Mouse (Mus musculus) embryonic facial prominence, embryonic 10.5 days (tissue): ENCODE measurements around the gene Lrrn4cl. TPM values are rescaled to one million over a fixed set of nuclear protein-coding genes. Genes with fewer than 3 reads are reported as not detected.
"Not testable (repeated sequence)": the region's sequence is repeated elsewhere in the genome, so short reads cannot be mapped to it uniquely, and the experiment has no call there.

Source experiments
- DNase-seq: peaks from one replicate; pipeline ENCODE4 v3.0.0-alpha.2; 2017; ENCODE audit warnings: low spot score
- H3K27ac ChIP-seq: fragments of 300-500 bp; sonication (generic); replicated peaks from 2 replicates; pipeline ENCODE4 v1.5.1; 2016; ENCODE audit warnings: mild to moderate bottlenecking
- H3K27me3 ChIP-seq: fragments of 300-500 bp; sonication (generic); replicated peaks from 2 replicates; pipeline ENCODE4 v1.6.1; 2016; ENCODE audit warnings: low read depth, mild to moderate bottlenecking; ENCODE audit not compliant: poor library complexity, severe bottlenecking
- H3K36me3 ChIP-seq: fragments of 300-500 bp; sonication (generic); replicated peaks from 2 replicates; pipeline ENCODE4 v1.6.1; 2016; ENCODE audit warnings: mild to moderate bottlenecking, moderate library complexity
- H3K4me1 ChIP-seq: fragments of 300-500 bp; sonication (generic); 2 replicates; pipeline ENCODE4 v1.6.1; 2016
- H3K4me3 ChIP-seq: fragments of 300-500 bp; sonication (generic); 2 replicates; pipeline ENCODE4 v1.5.1; 2016; ENCODE audit warnings: mild to moderate bottlenecking, moderate library complexity
- H3K9me3 ChIP-seq: fragments of 300-500 bp; sonication (generic); 2 replicates; pipeline ENCODE4 v1.6.1; 2016; ENCODE audit warnings: mild to moderate bottlenecking
- WGBS: fragments of 180-500 bp; shearing (Covaris S2); methylation state at CpG from one replicate; pipeline ENCODE4 v1.1.7; 2016; 5-methylcytosine and 5-hydroxymethylcytosine counted together
- polyA plus RNA-seq: library from polyadenylated mRNA; unstranded; fragments of >200 nt; fragmentation: Nextera tagmentation; extraction: Ambion mirVana; gene quantifications from 2 replicates; pipeline ENCODE4 v1.2.1, GENCODE M21; 2016

Lrrn4cl gene
- polyA plus RNA-seq, 1 experiment from 2014 or later = 0.57 TPM

- Histone ChIP-seq H3K4me3 (peak overlapping the region; percentile 100), H3K27me3 (no peaks in the 10 kb centered on the region), H3K4me1 (peaks cover 41% of the 10 kb centered on the region), H3K36me3 (peaks cover 59% of the 10 kb centered on the region), H3K27ac (peak overlapping the region; percentile 97), H3K9me3 (no peaks in the 10 kb centered on the region)
- WGBS = 4% methylated on average over 7 of the region's 7 CpGs
- no peak for DNase-seq
These were observed 29.4 kb upstream of the Lrrn4cl start for GRCm38 (mm10) chr19:8821146-8821545.

DNA sequence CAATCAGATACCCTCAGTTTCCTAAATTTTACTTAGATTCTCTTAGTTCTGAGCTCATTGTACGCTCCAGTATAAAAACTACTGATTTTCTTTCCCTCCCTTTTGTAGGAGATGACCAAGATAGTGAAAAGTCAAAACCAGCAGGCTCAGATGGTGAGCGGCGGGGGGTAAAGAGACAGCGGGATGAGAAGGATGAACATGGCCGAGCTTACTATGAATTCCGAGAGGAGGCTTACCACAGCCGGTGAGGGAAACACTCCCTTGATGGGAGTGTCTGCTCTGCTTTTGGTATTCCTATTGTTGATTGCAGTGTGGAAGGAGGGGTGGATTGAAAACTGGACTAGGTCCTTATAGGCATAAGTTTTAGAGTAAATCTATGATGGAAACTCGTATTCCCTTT lies 27.9 kb upstream of the Lrrn4cl start:
- H3K36me3 ChIP-seq = peaks cover 63% of the 10 kb centered on the region
- DNase-seq = no peak
- H3K9me3 ChIP-seq = no peaks in the 10 kb centered on the region
- 79% methylated on average over 8 of the region's 8 CpGs for WGBS
- peak overlapping the region; percentile 100 for H3K4me3 ChIP-seq
- no peaks in the 10 kb centered on the region for H3K27me3 ChIP-seq
- no peak overlapping the region for H3K27ac ChIP-seq
- H3K4me1 ChIP-seq = peaks cover 28% of the 10 kb centered on the region

DNA sequence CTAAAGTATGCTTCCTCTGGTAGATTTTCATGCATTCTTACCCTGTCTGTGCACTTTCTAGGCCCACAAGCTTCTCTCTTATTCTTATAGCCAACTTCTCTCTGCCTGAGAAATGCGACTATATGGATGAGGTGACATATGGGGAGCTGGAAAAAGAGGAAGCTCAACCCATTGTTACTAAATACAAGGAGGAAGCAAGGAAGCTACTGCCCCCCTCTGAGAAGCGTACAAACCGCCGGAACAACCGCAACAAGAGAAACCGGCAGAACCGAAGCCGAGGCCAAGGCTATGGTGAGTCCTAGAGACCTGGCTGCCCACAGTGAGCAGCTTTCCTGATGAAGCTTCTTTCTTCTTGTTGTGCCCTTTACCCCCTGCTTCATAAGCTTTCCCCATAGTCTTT lies 20.9 kb upstream of the Lrrn4cl start, which contains the start of gene AC129217.1:
TSS of gene AC129217.1 (plus strand) at position 114 of the 400 bp plus-strand sequence.
- H3K36me3 ChIP-seq = peaks cover 100% of the 10 kb centered on the region
- no peaks in the 10 kb centered on the region for H3K27me3 ChIP-seq
- H3K4me1 ChIP-seq = no peaks in the 10 kb centered on the region
- WGBS = 92% methylated on average over 8 of the region's 8 CpGs
- no peak for DNase-seq
- H3K27ac ChIP-seq = no peak within 1 kb of the TSS
- no peaks in the 10 kb centered on the region for H3K9me3 ChIP-seq
- H3K4me3 ChIP-seq = no peak within 1 kb of the TSS

DNA sequence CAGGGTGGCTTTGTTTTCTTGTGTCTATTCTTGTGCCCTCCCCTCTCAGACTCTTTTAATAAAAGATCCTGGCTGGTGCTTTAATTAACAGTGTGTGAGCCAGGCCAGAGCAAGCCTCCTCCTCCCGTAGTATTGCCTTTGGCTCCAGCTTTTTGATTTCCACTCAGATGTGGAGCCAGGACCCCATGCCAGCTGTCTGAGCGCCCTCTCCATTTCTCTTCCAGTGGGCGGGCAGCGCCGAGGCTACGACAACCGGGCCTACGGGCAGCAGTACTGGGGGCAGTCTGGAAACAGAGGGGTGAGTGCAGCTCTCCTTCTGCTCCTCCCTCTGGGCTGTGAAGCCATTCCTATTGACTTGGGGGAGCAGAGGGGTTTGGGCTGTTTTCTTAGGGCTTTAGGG lies 19.9 kb upstream of the Lrrn4cl start:
- H3K27ac ChIP-seq = no peak overlapping the region
- no peaks in the 10 kb centered on the region for H3K4me1 ChIP-seq
- WGBS = 95% methylated on average over 8 of the region's 8 CpGs
- H3K27me3 ChIP-seq = no peaks in the 10 kb centered on the region
- DNase-seq = no peak
- H3K36me3 ChIP-seq = peaks cover 100% of the 10 kb centered on the region
- H3K4me3 ChIP-seq = no peak overlapping the region
- H3K9me3 ChIP-seq = no peaks in the 10 kb centered on the region

DNA sequence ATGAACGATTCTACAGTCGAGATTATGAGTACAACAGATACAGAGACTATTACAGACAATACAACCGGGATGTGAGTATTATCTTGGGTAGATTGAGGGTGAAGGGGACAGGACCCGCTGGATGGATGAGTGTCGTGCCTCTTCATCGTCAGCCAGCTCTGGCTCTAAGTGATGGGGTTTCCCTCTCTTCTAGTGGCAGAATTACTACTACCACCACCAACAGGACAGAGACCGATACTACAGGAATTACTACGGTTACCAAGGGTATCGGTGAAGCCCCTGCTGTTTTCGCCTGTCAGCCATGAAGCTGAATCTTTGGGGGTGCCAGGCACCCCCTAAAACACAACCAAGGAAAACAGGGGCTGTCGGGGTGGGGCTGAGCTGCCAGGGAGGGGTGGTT lies 19.3 kb upstream of the Lrrn4cl start:
- H3K4me1 ChIP-seq = no peaks in the 10 kb centered on the region
- H3K4me3 ChIP-seq = no peak overlapping the region
- H3K9me3 ChIP-seq = no peaks in the 10 kb centered on the region
- H3K27me3 ChIP-seq = no peaks in the 10 kb centered on the region
- 84% methylated on average over 11 of the region's 11 CpGs for WGBS
- H3K36me3 ChIP-seq = peaks cover 100% of the 10 kb centered on the region
- no peak for DNase-seq
- no peak overlapping the region for H3K27ac ChIP-seq

GRCm38 (mm10) chr19:8832971-8833370 lies 17.6 kb upstream of the Lrrn4cl start:
- H3K36me3 ChIP-seq = peaks cover 86% of the 10 kb centered on the region
- H3K27me3 ChIP-seq = no peaks in the 10 kb centered on the region
- H3K27ac ChIP-seq = no peak overlapping the region
- WGBS = 94% methylated on average over 4 of the region's 4 CpGs
- H3K4me1 ChIP-seq = peaks cover 8% of the 10 kb centered on the region
- no peak overlapping the region for H3K4me3 ChIP-seq
- DNase-seq = no peak
- H3K9me3 ChIP-seq = no peaks in the 10 kb centered on the region

GRCm38 (mm10) chr19:8836327-8836726 lies 14.2 kb upstream of the Lrrn4cl start:
- not testable (repeated sequence) for H3K27me3 ChIP-seq, H3K4me3 ChIP-seq, H3K27ac ChIP-seq, H3K9me3 ChIP-seq, DNase-seq
- peaks cover 39% of the 10 kb centered on the region for H3K4me1 ChIP-seq
- WGBS = 96% methylated on average over 10 of the region's 10 CpGs
- peaks cover 54% of the 10 kb centered on the region for H3K36me3 ChIP-seq

GRCm38 (mm10) chr19:8837251-8837791 lies 13.2 kb upstream of the Lrrn4cl start, which contains the start of gene Bscl2:
Gene Bscl2 (plus strand): TSS chr19:8837467.
- H3K4me3 ChIP-seq = peak within 1 kb of the TSS; percentile 69
- DNase-seq = peak; percentile 89
- WGBS = 2% methylated on average over 38 of the region's 38 CpGs
- no peaks in the 10 kb centered on the region for H3K9me3 ChIP-seq
- peaks cover 51% of the 10 kb centered on the region for H3K36me3 ChIP-seq
- H3K4me1 ChIP-seq = peaks cover 39% of the 10 kb centered on the region
- H3K27me3 ChIP-seq = no peaks in the 10 kb centered on the region
- peak within 1 kb of the TSS; percentile 97 for H3K27ac ChIP-seq

DNA sequence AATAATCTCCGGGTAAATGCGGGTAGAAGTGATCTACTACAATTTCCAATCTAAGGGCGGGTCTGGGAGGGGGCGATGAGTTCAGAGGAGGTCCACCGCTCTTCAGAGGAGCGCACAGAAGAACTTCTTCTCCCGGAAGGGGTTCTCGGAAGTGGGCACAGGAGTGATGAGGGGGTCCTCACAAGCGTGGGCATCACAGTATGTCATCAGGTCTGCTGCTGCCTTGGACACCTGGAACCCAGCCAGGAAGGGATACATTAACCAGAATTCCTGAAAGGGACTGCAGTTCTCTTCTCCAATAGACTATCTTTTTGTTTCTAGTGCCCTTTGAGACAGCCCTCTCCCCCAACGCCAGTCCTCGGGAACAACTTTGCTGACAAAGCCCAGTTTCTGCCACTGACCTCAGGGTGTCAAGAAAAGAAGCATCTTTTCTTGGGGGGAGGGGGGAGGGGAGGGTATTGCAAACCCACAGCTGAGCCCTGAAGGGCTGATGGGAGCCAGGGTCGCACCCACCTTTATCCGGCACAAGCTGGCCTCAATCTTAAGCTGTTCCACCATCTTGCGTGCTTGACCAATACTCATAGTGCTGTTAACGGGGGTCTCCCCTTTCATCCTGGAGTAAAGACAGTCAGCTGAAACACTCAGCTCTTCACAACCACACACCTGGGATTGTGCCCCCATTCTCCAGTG lies 12.4 kb upstream of the Lrrn4cl start:
- H3K4me3 ChIP-seq = peak overlapping the region; percentile 69
- DNase-seq = no peak
- H3K27ac ChIP-seq = peak overlapping the region; percentile 97
- H3K27me3 ChIP-seq = no peaks in the 10 kb centered on the region
- H3K36me3 ChIP-seq = peaks cover 51% of the 10 kb centered on the region
- H3K9me3 ChIP-seq = no peaks in the 10 kb centered on the region
- WGBS = 19% methylated on average over 15 of the region's 15 CpGs
- peaks cover 39% of the 10 kb centered on the region for H3K4me1 ChIP-seq

DNA sequence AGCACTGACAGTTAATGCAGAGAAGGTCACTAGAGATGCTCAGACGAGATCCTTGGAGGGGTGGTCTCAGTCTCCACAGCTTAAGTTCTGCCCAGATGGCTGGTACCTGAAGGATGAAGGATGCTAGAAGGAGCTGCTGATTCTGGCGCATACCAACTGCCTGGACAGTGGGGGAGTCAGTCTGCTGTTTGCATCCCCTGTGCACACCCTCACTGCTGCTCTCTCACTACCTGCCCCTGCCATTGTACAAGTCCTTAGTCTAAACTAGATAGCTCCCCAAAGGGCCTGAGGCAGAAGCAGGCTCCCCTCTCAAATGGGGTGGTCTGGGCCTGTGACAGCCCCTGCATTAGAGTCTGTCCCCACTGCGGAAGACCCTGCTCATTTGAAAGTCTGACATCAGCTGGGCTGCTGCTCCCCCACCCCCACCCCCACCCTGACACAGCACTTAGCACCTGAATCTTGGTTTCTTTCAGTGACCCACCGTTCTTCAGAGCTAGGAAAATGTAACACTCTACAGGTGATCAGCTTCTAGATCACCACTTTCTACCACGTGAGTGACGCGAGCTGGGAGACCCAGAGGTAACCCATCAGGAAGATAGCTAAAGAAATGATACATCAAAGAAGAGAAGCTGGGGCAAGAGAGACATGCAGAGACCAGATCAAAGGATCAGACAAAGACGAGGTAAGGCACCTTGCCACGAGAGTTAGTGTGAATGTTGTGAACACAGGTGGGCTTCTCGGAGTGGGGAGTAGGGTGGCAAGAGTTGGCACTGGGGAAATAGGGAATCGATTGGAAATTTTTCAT lies 11.3 kb upstream of the Lrrn4cl start, which contains the start of gene Gng3:
TSS of gene Gng3 (minus strand) at position 92 of the 805 bp plus-strand sequence.
- no peaks in the 10 kb centered on the region for H3K27me3 ChIP-seq
- peak within 1 kb of the TSS; percentile 69 for H3K4me3 ChIP-seq
- H3K4me1 ChIP-seq = peaks cover 39% of the 10 kb centered on the region
- 43% methylated on average over 11 of the region's 11 CpGs for WGBS
- DNase-seq = peak; percentile 66
- H3K27ac ChIP-seq = peak within 1 kb of the TSS; percentile 97
- peaks cover 40% of the 10 kb centered on the region for H3K36me3 ChIP-seq
- H3K9me3 ChIP-seq = no peaks in the 10 kb centered on the region

GRCm38 (mm10) chr19:8839908-8840791 lies 10.4 kb upstream of the Lrrn4cl start:
- Histone ChIP-seq H3K27ac (peak overlapping the region; percentile 76), H3K27me3 (no peaks in the 10 kb centered on the region), H3K4me3 (peak overlapping the region; percentile 69), H3K9me3 (no peaks in the 10 kb centered on the region), H3K36me3 (peaks cover 31% of the 10 kb centered on the region), H3K4me1 (peaks cover 39% of the 10 kb centered on the region)
- peak; percentile 72 for DNase-seq
- WGBS = 23% methylated on average over 29 of the region's 29 CpGs

GRCm38 (mm10) chr19:8841012-8841411 lies 9.6 kb upstream of the Lrrn4cl start:
- Histone ChIP-seq H3K4me1 (peaks cover 39% of the 10 kb centered on the region), H3K36me3 (peaks cover 29% of the 10 kb centered on the region), H3K9me3 (no peaks in the 10 kb centered on the region), H3K27me3 (no peaks in the 10 kb centered on the region), H3K27ac (peak overlapping the region; percentile 76; the same call in 1 of the 2 replicates), H3K4me3 (peak overlapping the region; percentile 69)
- no peak for DNase-seq
- WGBS = 90% methylated on average over 7 of the region's 7 CpGs
